Mouse (Mus musculus) heart, embryonic 15.5 days (tissue): ENCODE data around the gene Alcam. TPM values are rescaled to one million over a fixed set of nuclear protein-coding genes. Genes with fewer than 3 reads are reported as not detected.

Experiments used
- ATAC-seq: fragments of 200-750 bp; cut with Nextera tagmentation; replicated peaks from 2 replicates; pipeline ENCODE4 v1.8.0; 2017; ENCODE audit warnings: low read depth, moderate TSS enrichment; ENCODE audit not compliant: insufficient number of reproducible peaks, insufficient read depth, low FRiP score
- H3K27ac ChIP-seq: fragments of 300-500 bp; sonication (generic); 2 replicates; pipeline ENCODE4 v1.5.1; 2015; ENCODE audit warnings: mild to moderate bottlenecking, inconsistent platforms
- H3K27me3 ChIP-seq: fragments of 300-500 bp; sonication (generic); 2 replicates; pipeline ENCODE4 v1.6.1; 2015; ENCODE audit warnings: inconsistent platforms
- H3K36me3 ChIP-seq: fragments of 300-500 bp; sonication (generic); 2 replicates; pipeline ENCODE4 v1.6.1; 2015; ENCODE audit warnings: mild to moderate bottlenecking, inconsistent platforms
- H3K4me1 ChIP-seq: fragments of 300-500 bp; sonication (generic); replicated peaks from 2 replicates; pipeline ENCODE4 v1.6.1; 2015; ENCODE audit warnings: inconsistent platforms
- H3K4me2 ChIP-seq: fragments of 300-500 bp; sonication (generic); 2 replicates; pipeline ENCODE4 v1.6.1; 2015; ENCODE audit warnings: inconsistent platforms, mild to moderate bottlenecking, moderate library complexity
- H3K4me3 ChIP-seq: fragments of 300-500 bp; sonication (generic); 2 replicates; pipeline ENCODE4 v1.5.1; 2015; ENCODE audit warnings: mild to moderate bottlenecking, inconsistent platforms
- H3K9ac ChIP-seq: fragments of 300-500 bp; sonication (generic); 2 replicates; pipeline ENCODE4 v1.6.1; 2015; ENCODE audit warnings: mild to moderate bottlenecking, inconsistent platforms
- H3K9me3 ChIP-seq: fragments of 300-500 bp; sonication (generic); replicated peaks from 2 replicates; pipeline ENCODE4 v1.6.1; 2016; ENCODE audit warnings: inconsistent platforms
- WGBS: fragments of 180-500 bp; shearing (Covaris S2); methylation state at CpG from one replicate; pipeline ENCODE4 v1.1.7; 2015; ENCODE audit warnings: mixed read lengths; 5-methylcytosine and 5-hydroxymethylcytosine counted together
- polyA plus RNA-seq: library from polyadenylated mRNA; unstranded; fragments of >200 nt; fragmentation: Nextera tagmentation; extraction: Ambion mirVana; gene quantifications from 2 replicates; pipeline ENCODE4 v1.2.1, GENCODE M21; 2015

Alcam gene
- 10.0 and 10.9 TPM in 2 replicates for polyA plus RNA-seq

DNA sequence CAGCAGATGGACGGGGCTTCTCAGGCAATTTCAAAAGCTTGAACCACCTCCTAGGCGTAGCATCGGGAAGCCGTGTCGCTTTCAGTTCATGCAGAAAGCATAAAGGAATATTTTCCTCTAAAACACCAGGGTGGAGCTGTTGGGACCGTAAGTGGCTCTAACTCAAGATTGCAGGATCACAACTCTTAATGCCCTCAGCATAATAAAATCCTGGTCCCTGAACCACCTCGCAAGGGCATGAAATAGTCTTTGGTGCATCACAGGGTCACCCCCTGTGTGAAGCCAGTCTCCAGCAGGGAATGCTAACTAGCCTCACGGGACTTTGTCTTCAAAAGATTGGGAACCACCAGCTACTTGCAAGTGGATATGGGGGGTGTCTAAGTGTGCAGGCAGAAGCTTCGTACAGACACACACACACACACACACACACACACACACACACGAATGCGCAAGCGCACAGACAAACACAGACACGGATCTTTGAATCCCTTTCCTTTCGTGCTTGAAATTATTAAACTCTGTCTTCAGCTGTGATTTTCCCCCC lies at the start of gene Alcam:
Gene Alcam (minus strand): TSS at position 104 of the 544 bp plus-strand sequence.
- 1% methylated on average over 14 of the region's 14 CpGs for WGBS
- Histone ChIP-seq H3K36me3 (no peaks in the 10 kb centered on the region), H3K27me3 (no peaks in the 10 kb centered on the region), H3K9me3 (no peaks in the 10 kb centered on the region), H3K4me1 (peaks cover 11% of the 10 kb centered on the region), H3K4me2 (peak within 1 kb of the TSS; percentile 94), H3K4me3 (peak within 1 kb of the TSS; percentile 86), H3K9ac (peak within 1 kb of the TSS; percentile 50), H3K27ac (peak within 1 kb of the TSS; percentile 76)
- no peak for ATAC-seq

GRCm38 (mm10) chr16:52498757-52499335 lies 45.0 kb upstream of the Alcam start:
- no peaks in the 10 kb centered on the region for H3K27me3 ChIP-seq

DNA sequence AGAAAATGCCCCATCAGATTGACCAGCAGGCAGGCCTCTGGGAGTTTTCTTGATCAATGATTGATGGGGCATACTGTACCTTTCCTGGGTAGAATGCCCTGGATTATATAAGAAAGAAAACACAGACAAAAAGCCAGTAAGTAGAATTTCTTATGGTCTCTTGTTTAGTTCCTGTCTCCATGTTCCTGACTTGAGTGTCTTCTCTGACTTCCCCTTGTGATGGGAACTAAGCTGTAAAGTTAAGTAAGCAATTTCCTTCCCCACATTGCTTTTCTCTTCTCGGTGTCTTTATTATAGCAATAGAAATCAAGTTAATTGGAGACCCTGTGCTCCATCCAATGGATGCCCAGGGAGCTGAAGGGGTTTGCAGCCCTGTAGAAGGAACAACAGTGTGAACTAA lies 36.7 kb upstream of the Alcam start:
- Histone ChIP-seq H3K9ac (no peak overlapping the region), H3K27me3 (no peaks in the 10 kb centered on the region), H3K27ac (no peak overlapping the region), H3K36me3 (no peaks in the 10 kb centered on the region), H3K4me3 (no peak overlapping the region), H3K9me3 (no peaks in the 10 kb centered on the region), H3K4me1 (no peaks in the 10 kb centered on the region), H3K4me2 (no peak overlapping the region)
- no peak for ATAC-seq
- 68% methylated on average over 1 of the region's 1 CpGs for WGBS

More at GRCm38 (mm10) chr16:52498757-52499335, 45.0 kb upstream of the Alcam start:
- H3K4me2 ChIP-seq, result no peak overlapping the region
- 62% methylated on average over 4 of the region's 4 CpGs for WGBS
- H3K9ac ChIP-seq, result no peak overlapping the region
- H3K27ac ChIP-seq, result no peak overlapping the region
- ATAC-seq, result no peak
- H3K4me1 ChIP-seq, result no peaks in the 10 kb centered on the region
- no peaks in the 10 kb centered on the region for H3K9me3 ChIP-seq
- no peaks in the 10 kb centered on the region for H3K36me3 ChIP-seq
- H3K4me3 ChIP-seq, result no peak overlapping the region

GRCm38 (mm10) chr16:52474235-52474634 lies 20.4 kb upstream of the Alcam start:
- no peak overlapping the region for H3K9ac ChIP-seq
- H3K4me2 ChIP-seq, result no peak overlapping the region
- H3K36me3 ChIP-seq, result no peaks in the 10 kb centered on the region
- H3K9me3 ChIP-seq, result no peaks in the 10 kb centered on the region
- no peaks in the 10 kb centered on the region for H3K27me3 ChIP-seq
- H3K4me1 ChIP-seq, result no peaks in the 10 kb centered on the region
- 68% methylated on average over 4 of the region's 4 CpGs for WGBS
- H3K27ac ChIP-seq, result no peak overlapping the region
- ATAC-seq, result no peak
- H3K4me3 ChIP-seq, result no peak overlapping the region

- Histone ChIP-seq H3K36me3 (no peaks in the 10 kb centered on the region), H3K9me3 (no peaks in the 10 kb centered on the region), H3K4me1 (no peaks in the 10 kb centered on the region), H3K27me3 (no peaks in the 10 kb centered on the region), H3K4me2 (no peak overlapping the region), H3K27ac (no peak overlapping the region), H3K9ac (no peak overlapping the region), H3K4me3 (no peak overlapping the region)
- 90% methylated on average over 2 of the region's 2 CpGs for WGBS
- ATAC-seq, result no peak
Observed at GRCm38 (mm10) chr16:52473089-52473488, 19.2 kb upstream of the Alcam start.

- no peak for ATAC-seq
- no peak overlapping the region for H3K4me3 ChIP-seq
- no peak overlapping the region for H3K27ac ChIP-seq
- no peaks in the 10 kb centered on the region for H3K4me1 ChIP-seq
- H3K4me2 ChIP-seq, result no peak overlapping the region
- no peaks in the 10 kb centered on the region for H3K36me3 ChIP-seq
- no peak overlapping the region for H3K9ac ChIP-seq
- no peaks in the 10 kb centered on the region for H3K9me3 ChIP-seq
- 82% methylated on average over 3 of the region's 3 CpGs for WGBS
- no peaks in the 10 kb centered on the region for H3K27me3 ChIP-seq
Observed at GRCm38 (mm10) chr16:52472635-52473034, 18.8 kb upstream of the Alcam start.

GRCm38 (mm10) chr16:52472059-52472458 lies 18.2 kb upstream of the Alcam start:
- H3K4me2 ChIP-seq, result no peak overlapping the region
- ATAC-seq, result no peak
- H3K9me3 ChIP-seq, result no peaks in the 10 kb centered on the region
- H3K36me3 ChIP-seq, result no peaks in the 10 kb centered on the region
- no peaks in the 10 kb centered on the region for H3K27me3 ChIP-seq
- H3K4me1 ChIP-seq, result no peaks in the 10 kb centered on the region
- no peak overlapping the region for H3K9ac ChIP-seq
- H3K27ac ChIP-seq, result no peak overlapping the region
- H3K4me3 ChIP-seq, result no peak overlapping the region

DNA sequence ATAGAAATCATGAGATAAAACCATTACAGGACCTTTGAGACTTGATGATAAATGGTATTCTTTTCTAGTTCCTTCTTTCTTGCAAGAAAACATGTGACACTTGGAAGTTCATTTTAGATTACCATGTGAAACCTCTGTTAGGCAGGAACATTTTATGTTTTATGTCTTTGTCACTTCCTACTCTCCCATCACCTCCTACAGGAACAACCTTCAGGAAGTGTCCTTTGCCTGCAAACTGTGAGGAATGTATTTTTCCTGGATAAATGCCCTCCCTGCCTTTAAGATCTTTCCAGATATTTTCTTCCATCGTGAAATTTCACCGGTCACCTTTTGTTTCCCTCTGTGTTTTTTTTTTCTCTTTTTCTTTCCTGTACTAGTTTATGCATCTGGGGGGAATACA lies 17.0 kb upstream of the Alcam start:
- Histone ChIP-seq H3K27ac (no peak overlapping the region), H3K9me3 (no peaks in the 10 kb centered on the region), H3K4me2 (no peak overlapping the region), H3K36me3 (no peaks in the 10 kb centered on the region), H3K27me3 (no peaks in the 10 kb centered on the region), H3K9ac (no peak overlapping the region), H3K4me3 (no peak overlapping the region), H3K4me1 (no peaks in the 10 kb centered on the region)
- no peak for ATAC-seq
- 51% methylated on average over 2 of the region's 2 CpGs for WGBS

- no peaks in the 10 kb centered on the region for H3K9me3 ChIP-seq
- no peaks in the 10 kb centered on the region for H3K36me3 ChIP-seq
- 76% methylated on average over 3 of the region's 3 CpGs for WGBS
- no peak for ATAC-seq
- no peak overlapping the region for H3K4me2 ChIP-seq
- H3K27me3 ChIP-seq, result no peaks in the 10 kb centered on the region
- no peak overlapping the region for H3K9ac ChIP-seq
- no peaks in the 10 kb centered on the region for H3K4me1 ChIP-seq
- no peak overlapping the region for H3K27ac ChIP-seq
- no peak overlapping the region for H3K4me3 ChIP-seq
Observed at GRCm38 (mm10) chr16:52470226-52470625, 16.4 kb upstream of the Alcam start.

- H3K27me3 ChIP-seq, result no peaks in the 10 kb centered on the region
- no peaks in the 10 kb centered on the region for H3K4me1 ChIP-seq
- ATAC-seq, result no peak
Observed at GRCm38 (mm10) chr16:52468426-52468825, 14.6 kb upstream of the Alcam start.

GRCm38 (mm10) chr16:52466770-52467169 lies 12.9 kb upstream of the Alcam start:
- whole genome bisulfite sequencing, result 67% methylated on average over 6 of the region's 6 CpGs
- Histone ChIP-seq H3K9ac (no peak overlapping the region), H3K4me2 (no peak overlapping the region), H3K36me3 (no peaks in the 10 kb centered on the region), H3K27ac (no peak overlapping the region), H3K4me1 (no peaks in the 10 kb centered on the region), H3K4me3 (no peak overlapping the region), H3K9me3 (no peaks in the 10 kb centered on the region), H3K27me3 (no peaks in the 10 kb centered on the region)
- ATAC-seq, result no peak

More at GRCm38 (mm10) chr16:52468426-52468825, 14.6 kb upstream of the Alcam start:
- no peaks in the 10 kb centered on the region for H3K36me3 ChIP-seq
- H3K4me2 ChIP-seq, result no peak overlapping the region
- H3K9me3 ChIP-seq, result no peaks in the 10 kb centered on the region
- H3K9ac ChIP-seq, result no peak overlapping the region
- no peak overlapping the region for H3K4me3 ChIP-seq
- H3K27ac ChIP-seq, result no peak overlapping the region

DNA sequence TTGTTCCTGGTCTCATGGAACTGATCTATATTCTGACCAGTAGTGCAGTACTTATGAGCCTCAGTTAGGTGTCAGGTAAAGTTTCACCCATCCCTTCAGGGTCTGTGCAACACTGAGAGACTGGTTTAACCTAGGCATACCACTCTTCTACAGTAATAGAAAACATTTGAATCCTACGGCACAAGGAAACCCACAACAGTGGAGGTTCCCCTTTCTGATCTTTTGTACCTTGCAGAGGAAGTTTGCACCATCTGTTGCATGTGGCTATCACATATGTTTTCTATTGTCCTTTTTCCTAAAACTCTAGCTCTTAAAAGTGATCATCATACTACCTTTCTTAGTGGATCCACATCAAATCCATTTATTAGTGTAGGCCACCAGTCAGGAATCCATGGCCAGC lies 10.7 kb upstream of the Alcam start:
- ATAC-seq, result no peak
- Histone ChIP-seq H3K9me3 (no peaks in the 10 kb centered on the region), H3K4me2 (no peak overlapping the region), H3K27ac (no peak overlapping the region), H3K4me3 (no peak overlapping the region), H3K27me3 (no peaks in the 10 kb centered on the region), H3K4me1 (no peaks in the 10 kb centered on the region), H3K36me3 (no peaks in the 10 kb centered on the region), H3K9ac (no peak overlapping the region)
- WGBS, result 88% methylated on average over 1 of the region's 1 CpGs
